Mouse (Mus musculus): ENCODE measurements at regions not wholly inside any gene's neighbourhood (a gene's known extent, or its start where the extent isn't known, plus 50 kb on each side); places are given as distances from the start of the nearest gene placed in this dataset.

- no peak for DNase-seq (ENCODE audit: low spot score in 2 of 2)
Observed at GRCm38 (mm10) chr12:12645183-12645582, 296.5 kb downstream of the Mycn start.

DNA sequence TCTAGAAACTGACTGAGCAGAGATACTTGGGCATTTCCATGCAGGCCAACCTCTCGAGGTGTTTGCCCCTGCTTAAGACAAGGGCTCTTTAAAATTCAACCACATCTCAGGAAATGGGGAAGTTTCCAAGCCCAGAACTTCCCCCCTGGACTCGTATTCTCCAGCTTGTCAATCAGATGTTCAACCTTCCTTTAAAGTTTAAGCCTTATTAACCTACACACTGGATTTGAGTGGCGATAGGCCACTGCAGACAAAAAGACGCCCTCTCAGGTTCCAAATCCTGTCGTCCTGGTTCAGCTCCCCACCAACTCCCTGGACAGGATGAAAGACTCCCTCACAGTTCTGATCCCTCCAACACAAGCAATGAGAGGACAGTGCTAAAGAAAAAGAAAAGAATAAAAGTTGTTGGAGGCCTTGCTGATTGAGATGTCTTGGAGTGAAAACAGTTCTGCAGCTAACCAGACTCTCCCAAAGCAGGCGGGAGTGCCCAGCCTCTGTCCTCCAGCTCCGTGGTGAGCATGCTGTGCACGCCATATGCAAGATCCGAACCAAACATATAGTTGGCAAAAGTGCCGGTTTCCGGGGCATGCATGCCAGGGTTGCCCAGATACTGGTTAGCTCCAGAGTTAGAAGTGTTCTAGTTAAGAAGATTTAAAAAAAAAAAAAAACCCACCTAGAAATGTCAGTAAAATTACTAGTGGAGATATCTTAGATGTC, 298.3 kb downstream of the Mycn start:
- no peak for DNase-seq (ENCODE audit: low spot score in 2 of 2)

DNA sequence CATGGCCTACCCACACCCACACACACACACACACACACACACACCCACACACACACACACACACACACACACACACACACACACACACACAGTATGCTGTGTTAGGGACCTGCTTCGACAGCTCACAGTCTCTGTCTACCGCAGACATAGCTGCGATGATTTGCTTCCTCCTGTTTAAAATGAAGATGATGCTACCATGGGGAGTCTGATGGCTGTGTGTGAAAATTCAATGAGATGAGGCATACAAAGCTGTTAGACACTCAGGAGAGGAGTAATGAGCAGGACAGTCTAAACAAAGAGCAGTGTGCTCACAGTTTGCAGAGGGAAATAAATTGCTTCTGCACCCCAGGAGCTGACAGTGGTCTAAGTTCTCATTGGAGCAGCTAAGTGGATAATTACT, 306.4 kb downstream of the Mycn start:
- DNase-seq (ENCODE audit: low spot score in 2 of 2) = no peak

DNA sequence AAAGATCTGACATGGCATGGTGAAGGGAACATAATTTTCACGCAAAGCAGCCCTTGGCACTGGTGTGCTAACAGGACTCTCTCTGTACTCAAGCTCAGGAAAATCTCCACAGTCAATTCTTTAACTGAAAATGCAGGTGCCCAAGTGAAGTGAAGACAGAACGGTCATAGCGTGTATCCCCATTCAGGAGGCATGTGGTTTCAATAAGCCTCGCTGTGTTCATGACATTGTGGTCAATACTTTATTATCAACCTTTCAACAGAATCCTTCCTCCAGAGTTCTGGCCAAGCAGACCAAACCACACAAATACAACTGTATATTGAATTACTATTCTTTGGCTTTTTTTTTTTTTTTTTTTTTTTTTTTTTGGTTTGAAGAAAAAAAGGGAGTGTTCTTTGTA, 314.1 kb downstream of the Mycn start:
- DNase-seq (ENCODE audit: low spot score in 2 of 2) = no peak

DNA sequence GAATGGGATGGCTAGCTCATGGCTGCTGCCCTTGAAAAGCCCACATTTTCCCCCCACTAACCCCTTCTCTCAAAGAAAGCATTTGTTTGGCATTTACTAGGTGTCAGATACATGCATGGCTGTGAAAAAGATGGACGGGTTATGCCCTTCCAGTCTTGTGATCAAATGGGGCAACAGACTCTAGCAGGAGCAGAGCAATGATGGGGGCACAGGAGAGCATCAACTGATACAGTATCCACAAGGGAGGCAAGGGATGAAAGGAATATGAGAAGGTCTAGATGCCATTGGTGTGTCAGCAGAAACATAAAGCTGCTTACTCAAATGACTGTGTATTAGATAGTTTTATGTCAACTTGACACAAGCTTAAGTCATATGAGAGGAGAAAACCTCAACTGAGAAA, 315.9 kb downstream of the Mycn start:
- no peak for DNase-seq (ENCODE audit: low spot score in 2 of 2)

DNA sequence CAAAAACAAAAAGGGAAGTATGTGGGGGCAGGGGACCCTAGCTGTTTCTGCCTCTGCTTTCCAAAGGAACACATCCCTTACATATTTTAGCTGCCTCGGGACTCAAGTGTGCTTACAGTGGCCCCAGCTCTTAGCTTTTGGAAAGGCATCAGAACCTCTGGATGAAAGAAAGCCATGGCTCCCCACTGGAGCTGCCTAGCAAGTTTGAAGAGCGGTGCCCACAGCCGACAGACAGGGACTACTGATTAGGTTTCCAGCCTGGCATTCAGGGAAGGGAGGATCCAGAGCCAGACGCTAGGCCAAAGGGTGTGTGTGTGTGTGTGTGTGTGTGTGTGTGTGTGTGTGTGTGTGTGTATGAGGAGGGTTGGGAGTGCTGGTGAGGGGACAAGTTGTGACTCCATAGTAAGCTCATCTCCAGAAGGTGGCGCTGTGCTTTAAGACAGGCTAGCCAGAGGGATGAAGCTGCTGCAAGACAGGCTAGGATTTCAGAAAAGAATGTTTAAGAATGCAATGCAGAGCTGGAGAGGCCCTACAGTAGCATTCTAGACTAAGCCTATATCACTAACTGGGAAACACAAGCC, 318.9 kb downstream of the Mycn start:
- peak; percentile 60 to 83 for DNase-seq (ENCODE audit: low spot score in 2 of 2)

GRCm38 (mm10) chr12:12621506-12621905, 320.2 kb downstream of the Mycn start:
- DNase-seq (ENCODE audit: low spot score in 2 of 2) = no peak

DNA sequence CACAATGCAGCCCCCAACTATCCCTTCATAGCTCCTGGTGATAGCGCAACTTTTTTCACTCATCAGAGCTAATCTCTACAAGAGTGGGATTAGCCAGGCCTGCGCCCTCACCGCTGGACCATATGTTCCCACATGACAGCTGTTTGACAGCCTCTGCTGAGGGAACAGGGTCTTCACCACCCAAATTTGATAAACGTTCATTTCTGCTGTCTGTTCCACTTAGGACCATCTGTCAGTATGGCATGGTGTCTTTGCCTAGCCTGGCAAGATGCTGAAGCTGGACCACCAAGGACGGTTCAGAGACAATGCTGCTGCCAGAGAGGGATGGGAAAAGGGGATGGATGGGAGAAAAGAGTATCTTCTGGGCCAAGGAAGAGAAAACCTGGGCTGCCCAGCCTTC, 321.4 kb downstream of the Mycn start:
- DNase-seq (ENCODE audit: low spot score in 2 of 2) = no peak

- no peak for DNase-seq (ENCODE audit: low spot score in 2 of 2)
Observed at GRCm38 (mm10) chr12:12619431-12619830, 322.3 kb downstream of the Mycn start.

GRCm38 (mm10) chr12:12612520-12612919, 329.2 kb downstream of the Mycn start:
- DNase-seq (ENCODE audit: low spot score in 2 of 2) = no peak

DNA sequence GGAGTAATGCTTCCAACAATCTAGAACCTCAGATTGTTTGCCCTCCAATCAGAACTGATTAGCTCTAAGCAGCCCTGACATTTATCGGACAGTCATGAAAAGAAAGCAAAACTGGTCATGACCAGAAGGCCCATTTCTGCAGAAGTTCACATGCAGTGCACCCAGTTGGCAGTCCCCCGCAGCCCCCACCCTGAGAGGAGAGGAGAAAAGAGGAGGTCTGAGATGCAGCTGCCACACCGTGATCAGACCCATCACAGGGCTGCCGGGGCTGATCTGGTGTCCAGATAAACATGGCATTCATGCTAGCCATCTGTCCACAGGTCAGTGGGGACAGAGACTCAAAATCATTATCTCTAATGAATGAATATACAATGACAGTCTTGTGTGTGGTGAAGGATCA, 330.9 kb downstream of the Mycn start:
- no peak for DNase-seq (ENCODE audit: low spot score in 2 of 2)

GRCm38 (mm10) chr12:12607995-12608394, 333.7 kb downstream of the Mycn start:
- no peak for DNase-seq (ENCODE audit: low spot score in 2 of 2)

GRCm38 (mm10) chr12:12606911-12607310, 334.8 kb downstream of the Mycn start:
- DNase-seq (ENCODE audit: low spot score in 2 of 2) = no peak

GRCm38 (mm10) chr12:12605495-12605894, 336.2 kb downstream of the Mycn start:
- DNase-seq (ENCODE audit: low spot score in 2 of 2) = no peak

GRCm38 (mm10) chr12:12601362-12601761, 339.4 kb downstream of the Fam49a start:
- no peak for DNase-seq (ENCODE audit: low spot score in 2 of 2)

- no peak for DNase-seq (ENCODE audit: low spot score in 2 of 2)
Observed at GRCm38 (mm10) chr12:12595399-12595798, 333.5 kb downstream of the Fam49a start.

- no peak for DNase-seq (ENCODE audit: low spot score in 2 of 2)
Observed at GRCm38 (mm10) chr12:12594567-12594966, 332.6 kb downstream of the Fam49a start.

- DNase-seq (ENCODE audit: low spot score in 2 of 2) = no peak
Observed at GRCm38 (mm10) chr12:12593343-12593742, 331.4 kb downstream of the Fam49a start.

DNA sequence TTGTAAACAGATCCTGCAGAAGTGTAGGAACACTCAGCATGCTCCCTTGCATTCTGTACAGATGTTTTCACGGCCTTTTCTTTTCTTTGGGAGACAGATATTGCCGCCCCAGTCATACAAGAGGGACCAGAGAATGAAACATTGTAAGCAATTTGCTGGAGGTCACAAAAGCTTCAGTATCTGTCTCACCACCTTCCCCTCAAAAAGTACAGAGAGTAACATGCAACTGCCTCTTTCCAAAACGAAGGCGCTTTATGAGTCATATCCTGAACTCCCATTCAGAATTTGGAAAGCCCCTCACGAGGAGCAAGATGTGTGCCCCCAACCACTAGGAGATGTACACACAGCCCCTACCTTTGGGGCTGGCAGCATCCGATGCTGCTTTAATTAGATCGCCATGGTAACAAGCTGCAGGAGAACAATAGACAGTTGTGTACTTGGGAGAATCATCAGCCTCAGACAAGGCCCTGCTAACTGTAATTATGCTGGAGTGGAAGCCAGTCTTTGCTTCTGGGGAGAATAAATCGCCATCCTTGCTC, 328.9 kb downstream of the Fam49a start:
- no peak for DNase-seq (ENCODE audit: low spot score in 2 of 2)

- no peak for DNase-seq (ENCODE audit: low spot score in 2 of 2)
Observed at GRCm38 (mm10) chr12:12588771-12589370, 326.9 kb downstream of the Fam49a start.

DNA sequence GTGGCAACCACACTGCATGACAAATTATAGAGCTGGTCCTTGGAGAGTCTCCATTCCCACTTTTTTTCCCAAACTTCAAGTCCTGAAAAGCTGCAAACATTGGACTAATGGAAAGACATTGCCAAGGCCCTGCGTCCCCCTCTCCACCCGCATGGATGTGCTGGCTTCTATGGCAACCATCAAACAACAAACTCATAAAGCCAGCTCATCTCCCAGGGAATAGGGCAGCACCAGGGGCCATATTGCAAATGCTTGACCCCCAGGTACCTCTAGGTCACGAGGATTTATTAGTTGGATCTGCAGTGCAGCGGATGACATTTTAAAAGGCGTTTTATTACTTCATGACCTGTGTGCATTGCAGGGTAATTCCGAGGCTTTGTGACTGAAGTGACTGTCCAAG, 324.5 kb downstream of the Fam49a start:
- DNase-seq (ENCODE audit: low spot score in 2 of 2) = no peak

Measured in gastrocnemius, postnatal 4 days (tissue).